Mouse (Mus musculus): ENCODE measurements at regions not wholly inside any gene's neighbourhood (a gene's known extent, or its start where the extent isn't known, plus 50 kb on each side); places are given as distances from the start of the nearest gene placed in this dataset.

- TF ChIP-seq EP300 (IDR thresholded peaks at IDR 0.05; ENCODE audit: low read depth) (no peak), CTCF (IDR thresholded peaks at IDR 0.05; ENCODE audit: low read depth) (no peak)
Measured at GRCm38 (mm10) chr11:18753246-18753645, 265.5 kb downstream of the Meis1 start.

Data from liver, postnatal 0 days (tissue).